Mouse (Mus musculus): ENCODE measurements around the gene Trpm2. TPM values are rescaled to one million over a fixed set of nuclear protein-coding genes. Genes with fewer than 3 reads are reported as not detected.

The Trpm2 gene
- polyA plus RNA-seq, 1 experiment = 0.17 TPM

- Histone ChIP-seq H3K36me3 (ENCODE audit: control insufficient read depth, insufficient read depth, low read length) (no peaks in the 10 kb centered on the region), H3K27ac (ENCODE audit: control insufficient read depth, insufficient read depth, low read depth, low read length) (no peak overlapping the region), H3K4me3 (ENCODE audit: control insufficient read depth, low read depth, low read length) (no peak overlapping the region), H3K4me1 (ENCODE audit: control insufficient read depth, insufficient read depth, low read length) (peaks cover 15% of the 10 kb centered on the region), H3K27me3 (ENCODE audit: control insufficient read depth, insufficient read depth, low read length) (no peaks in the 10 kb centered on the region)
- no peak for TF ChIP-seq POLR2A (IDR thresholded peaks at IDR 0.05; ENCODE audit: control insufficient read depth, low read depth, low read length)
- no peak for TF ChIP-seq CTCF (IDR thresholded peaks at IDR 0.05; ENCODE audit: control insufficient read depth, insufficient read depth, insufficient replicate concordance, low read depth, low read length)
Measured at GRCm38 (mm10) chr10:78010335-78010734, 40.0 kb upstream of the Trpm2 start.

GRCm38 (mm10) chr10:78009945-78010293 is 39.6 kb upstream of the Trpm2 start, which contains the start of gene Pfkl:
Gene Pfkl (minus strand): TSS chr10:78010083.
- TF ChIP-seq POLR2A (IDR thresholded peaks at IDR 0.05; ENCODE audit: control insufficient read depth, low read depth, low read length) (no peak), CTCF (IDR thresholded peaks at IDR 0.05; ENCODE audit: control insufficient read depth, insufficient read depth, insufficient replicate concordance, low read depth, low read length) (no peak)
- Histone ChIP-seq H3K27me3 (ENCODE audit: control insufficient read depth, insufficient read depth, low read length) (no peaks in the 10 kb centered on the region), H3K27ac (ENCODE audit: control insufficient read depth, insufficient read depth, low read depth, low read length) (peak within 1 kb of the TSS; percentile 64), H3K4me3 (ENCODE audit: control insufficient read depth, low read depth, low read length) (peak within 1 kb of the TSS; percentile 78), H3K36me3 (ENCODE audit: control insufficient read depth, insufficient read depth, low read length) (no peaks in the 10 kb centered on the region), H3K4me1 (ENCODE audit: control insufficient read depth, insufficient read depth, low read length) (peaks cover 15% of the 10 kb centered on the region)

- Histone ChIP-seq H3K27me3 (ENCODE audit: control insufficient read depth, insufficient read depth, low read length) (no peaks in the 10 kb centered on the region), H3K36me3 (ENCODE audit: control insufficient read depth, insufficient read depth, low read length) (no peaks in the 10 kb centered on the region), H3K4me1 (ENCODE audit: control insufficient read depth, insufficient read depth, low read length) (peaks cover 15% of the 10 kb centered on the region), H3K27ac (ENCODE audit: control insufficient read depth, insufficient read depth, low read depth, low read length) (peak overlapping the region; percentile 64), H3K4me3 (ENCODE audit: control insufficient read depth, low read depth, low read length) (peak overlapping the region; percentile 78)
- TF ChIP-seq CTCF (IDR thresholded peaks at IDR 0.05; ENCODE audit: control insufficient read depth, insufficient read depth, insufficient replicate concordance, low read depth, low read length) (peak; percentile 32; the same call in 1 of the 2 replicates), POLR2A (IDR thresholded peaks at IDR 0.05; ENCODE audit: control insufficient read depth, low read depth, low read length) (peak; percentile 61)
Measured at GRCm38 (mm10) chr10:78009184-78009944, 39.0 kb upstream of the Trpm2 start.

- H3K27ac ChIP-seq (ENCODE audit: control insufficient read depth, insufficient read depth, low read depth, low read length) = no peak overlapping the region
- H3K36me3 ChIP-seq (ENCODE audit: control insufficient read depth, insufficient read depth, low read length) = no peaks in the 10 kb centered on the region
- peaks cover 14% of the 10 kb centered on the region for H3K4me1 ChIP-seq (ENCODE audit: control insufficient read depth, insufficient read depth, low read length)
- no peak overlapping the region for H3K4me3 ChIP-seq (ENCODE audit: control insufficient read depth, low read depth, low read length)
- no peak for TF ChIP-seq CTCF (IDR thresholded peaks at IDR 0.05; ENCODE audit: control insufficient read depth, insufficient read depth, insufficient replicate concordance, low read depth, low read length)
- TF ChIP-seq POLR2A (IDR thresholded peaks at IDR 0.05; ENCODE audit: control insufficient read depth, low read depth, low read length) = no peak
- no peaks in the 10 kb centered on the region for H3K27me3 ChIP-seq (ENCODE audit: control insufficient read depth, insufficient read depth, low read length)
Measured at GRCm38 (mm10) chr10:78008169-78008568, 37.8 kb upstream of the Trpm2 start.

- Histone ChIP-seq H3K4me1 (ENCODE audit: control insufficient read depth, insufficient read depth, low read length) (peaks cover 11% of the 10 kb centered on the region), H3K27ac (ENCODE audit: control insufficient read depth, insufficient read depth, low read depth, low read length) (no peak overlapping the region), H3K27me3 (ENCODE audit: control insufficient read depth, insufficient read depth, low read length) (no peaks in the 10 kb centered on the region), H3K4me3 (ENCODE audit: control insufficient read depth, low read depth, low read length) (no peak overlapping the region), H3K36me3 (ENCODE audit: control insufficient read depth, insufficient read depth, low read length) (no peaks in the 10 kb centered on the region)
- no peak for TF ChIP-seq POLR2A (IDR thresholded peaks at IDR 0.05; ENCODE audit: control insufficient read depth, low read depth, low read length)
- no peak for TF ChIP-seq CTCF (IDR thresholded peaks at IDR 0.05; ENCODE audit: control insufficient read depth, insufficient read depth, insufficient replicate concordance, low read depth, low read length)
Measured at GRCm38 (mm10) chr10:78007203-78007602, 36.8 kb upstream of the Trpm2 start.

- Histone ChIP-seq H3K27ac (ENCODE audit: control insufficient read depth, insufficient read depth, low read depth, low read length) (no peak overlapping the region), H3K4me1 (ENCODE audit: control insufficient read depth, insufficient read depth, low read length) (peaks cover 11% of the 10 kb centered on the region), H3K36me3 (ENCODE audit: control insufficient read depth, insufficient read depth, low read length) (no peaks in the 10 kb centered on the region), H3K4me3 (ENCODE audit: control insufficient read depth, low read depth, low read length) (no peak overlapping the region), H3K27me3 (ENCODE audit: control insufficient read depth, insufficient read depth, low read length) (no peaks in the 10 kb centered on the region)
- no peak for TF ChIP-seq POLR2A (IDR thresholded peaks at IDR 0.05; ENCODE audit: control insufficient read depth, low read depth, low read length)
- no peak for TF ChIP-seq CTCF (IDR thresholded peaks at IDR 0.05; ENCODE audit: control insufficient read depth, insufficient read depth, insufficient replicate concordance, low read depth, low read length)
Measured at GRCm38 (mm10) chr10:78005791-78006438, 35.6 kb upstream of the Trpm2 start.

- H3K36me3 ChIP-seq (ENCODE audit: control insufficient read depth, insufficient read depth, low read length) = no peaks in the 10 kb centered on the region
- H3K27me3 ChIP-seq (ENCODE audit: control insufficient read depth, insufficient read depth, low read length) = no peaks in the 10 kb centered on the region
Measured at GRCm38 (mm10) chr10:78004479-78005100, 34.2 kb upstream of the Trpm2 start.

More at GRCm38 (mm10) chr10:78004479-78005100, 34.2 kb upstream of the Trpm2 start:
- H3K4me3 ChIP-seq (ENCODE audit: control insufficient read depth, low read depth, low read length) = no peak overlapping the region
- peaks cover 6% of the 10 kb centered on the region for H3K4me1 ChIP-seq (ENCODE audit: control insufficient read depth, insufficient read depth, low read length)
- TF ChIP-seq CTCF (IDR thresholded peaks at IDR 0.05; ENCODE audit: control insufficient read depth, insufficient read depth, insufficient replicate concordance, low read depth, low read length) = no peak
- H3K27ac ChIP-seq (ENCODE audit: control insufficient read depth, insufficient read depth, low read depth, low read length) = no peak overlapping the region

Data from testis, adult 2 months (tissue).